Mouse (Mus musculus): ENCODE data around the gene Vinac1. TPM values are rescaled to one million over a fixed set of nuclear protein-coding genes. Genes with fewer than 3 reads are reported as not detected.

The Vinac1 gene
- total and polyA plus RNA-seq, 2 experiments = 0.04 to 0.09 TPM

GRCm38 (mm10) chr2:129055741-129056140 is 7.8 kb upstream of the Vinac1 start:
- WGBS = 93% methylated on average over 6 of the region's 6 CpGs
- TF ChIP-seq CTCF (IDR thresholded peaks at IDR 0.05; ENCODE audit: low read depth, low read length) (no peak), POLR2A (IDR thresholded peaks at IDR 0.05; ENCODE audit: extremely low read depth, insufficient read depth, low read length) (no peak)
- Histone ChIP-seq H3K27me3 (ENCODE audit: control insufficient read depth, insufficient read depth, low read length) (no peaks in the 10 kb centered on the region), H3K27ac (replicated peaks; ENCODE audit: insufficient read depth, low read depth, low read length) (no peak overlapping the region), H3K79me2 (ENCODE audit: control insufficient read depth, insufficient read depth, low read length) (no peaks in the 10 kb centered on the region), H3K4me1 (ENCODE audit: control insufficient read depth, insufficient read depth, low read length) (no peaks in the 10 kb centered on the region), H3K4me3 (ENCODE audit: insufficient read depth, low read depth, low read length) (no peak overlapping the region), H3K9ac (ENCODE audit: low read depth, low read length) (no peak overlapping the region), H3K36me3 (ENCODE audit: control insufficient read depth, insufficient read depth, low read length) (no peaks in the 10 kb centered on the region)
- no peak for DNase-seq (ENCODE audit: extremely low read depth, low read depth, low spot score)

GRCm38 (mm10) chr2:129052451-129052983 is 4.5 kb upstream of the Vinac1 start:
- Histone ChIP-seq H3K4me1 (ENCODE audit: control insufficient read depth, insufficient read depth, low read length) (no peaks in the 10 kb centered on the region), H3K27me3 (ENCODE audit: control insufficient read depth, insufficient read depth, low read length) (no peaks in the 10 kb centered on the region), H3K27ac (replicated peaks; ENCODE audit: insufficient read depth, low read depth, low read length) (no peak overlapping the region), H3K9ac (ENCODE audit: low read depth, low read length) (no peak overlapping the region), H3K36me3 (ENCODE audit: control insufficient read depth, insufficient read depth, low read length) (no peaks in the 10 kb centered on the region), H3K4me3 (ENCODE audit: insufficient read depth, low read depth, low read length) (no peak overlapping the region), H3K79me2 (ENCODE audit: control insufficient read depth, insufficient read depth, low read length) (no peaks in the 10 kb centered on the region)
- 68% methylated on average over 4 of the region's 4 CpGs for WGBS
- no peak for TF ChIP-seq CTCF (IDR thresholded peaks at IDR 0.05; ENCODE audit: low read depth, low read length)
- no peak for TF ChIP-seq POLR2A (IDR thresholded peaks at IDR 0.05; ENCODE audit: extremely low read depth, insufficient read depth, low read length)
- no peak for DNase-seq (ENCODE audit: extremely low read depth, low read depth, low spot score)

- H3K4me3 ChIP-seq (ENCODE audit: insufficient read depth, low read depth, low read length) = no peak overlapping the region
- TF ChIP-seq POLR2A (IDR thresholded peaks at IDR 0.05; ENCODE audit: extremely low read depth, insufficient read depth, low read length) (no peak), CTCF (IDR thresholded peaks at IDR 0.05; ENCODE audit: low read depth, low read length) (no peak)
- H3K27ac ChIP-seq (replicated peaks; ENCODE audit: insufficient read depth, low read depth, low read length) = no peak overlapping the region
- WGBS = 91% methylated on average over 4 of the region's 4 CpGs
- no peaks in the 10 kb centered on the region for H3K36me3 ChIP-seq (ENCODE audit: control insufficient read depth, insufficient read depth, low read length)
- no peaks in the 10 kb centered on the region for H3K79me2 ChIP-seq (ENCODE audit: control insufficient read depth, insufficient read depth, low read length)
- no peaks in the 10 kb centered on the region for H3K4me1 ChIP-seq (ENCODE audit: control insufficient read depth, insufficient read depth, low read length)
- H3K27me3 ChIP-seq (ENCODE audit: control insufficient read depth, insufficient read depth, low read length) = no peaks in the 10 kb centered on the region
- DNase-seq (ENCODE audit: extremely low read depth, low read depth, low spot score) = no peak
- H3K9ac ChIP-seq (ENCODE audit: low read depth, low read length) = no peak overlapping the region
Observed at GRCm38 (mm10) chr2:129046846-129047196, 1.2 kb downstream of the Vinac1 start.

GRCm38 (mm10) chr2:129046172-129046845 is 1.7 kb downstream of the Vinac1 start:
- no peaks in the 10 kb centered on the region for H3K4me1 ChIP-seq (ENCODE audit: control insufficient read depth, insufficient read depth, low read length)

GRCm38 (mm10) chr2:129040567-129040966 is 7.4 kb downstream of the Vinac1 start:
- no peak overlapping the region for H3K9ac ChIP-seq (ENCODE audit: low read depth, low read length)

More at GRCm38 (mm10) chr2:129046172-129046845, 1.7 kb downstream of the Vinac1 start:
- no peaks in the 10 kb centered on the region for H3K36me3 ChIP-seq (ENCODE audit: control insufficient read depth, insufficient read depth, low read length)
- H3K27me3 ChIP-seq (ENCODE audit: control insufficient read depth, insufficient read depth, low read length) = no peaks in the 10 kb centered on the region
- TF ChIP-seq CTCF (IDR thresholded peaks at IDR 0.05; ENCODE audit: low read depth, low read length) (no peak), POLR2A (IDR thresholded peaks at IDR 0.05; ENCODE audit: extremely low read depth, insufficient read depth, low read length) (no peak)
- 79% methylated on average over 6 of the region's 6 CpGs for WGBS
- peak; percentile 3 for DNase-seq (ENCODE audit: extremely low read depth, low read depth, low spot score)
- no peak overlapping the region for H3K9ac ChIP-seq (ENCODE audit: low read depth, low read length)
- no peak overlapping the region for H3K27ac ChIP-seq (replicated peaks; ENCODE audit: insufficient read depth, low read depth, low read length)
- H3K4me3 ChIP-seq (ENCODE audit: insufficient read depth, low read depth, low read length) = no peak overlapping the region
- no peaks in the 10 kb centered on the region for H3K79me2 ChIP-seq (ENCODE audit: control insufficient read depth, insufficient read depth, low read length)

More at GRCm38 (mm10) chr2:129040567-129040966, 7.4 kb downstream of the Vinac1 start:
- Histone ChIP-seq H3K27ac (replicated peaks; ENCODE audit: insufficient read depth, low read depth, low read length) (no peak overlapping the region), H3K79me2 (ENCODE audit: control insufficient read depth, insufficient read depth, low read length) (no peaks in the 10 kb centered on the region), H3K27me3 (ENCODE audit: control insufficient read depth, insufficient read depth, low read length) (peaks cover 11% of the 10 kb centered on the region), H3K4me1 (ENCODE audit: control insufficient read depth, insufficient read depth, low read length) (peaks cover 4% of the 10 kb centered on the region), H3K4me3 (ENCODE audit: insufficient read depth, low read depth, low read length) (no peak overlapping the region), H3K36me3 (ENCODE audit: control insufficient read depth, insufficient read depth, low read length) (no peaks in the 10 kb centered on the region)
- peak; percentile 70 for TF ChIP-seq CTCF (IDR thresholded peaks at IDR 0.05; ENCODE audit: low read depth, low read length)
- no peak for TF ChIP-seq POLR2A (IDR thresholded peaks at IDR 0.05; ENCODE audit: extremely low read depth, insufficient read depth, low read length)
- peak; percentile 17 for DNase-seq (ENCODE audit: extremely low read depth, low read depth, low spot score)
- WGBS = 26% methylated on average over 6 of the region's 6 CpGs
